Mouse (Mus musculus): ENCODE measurements around the gene Gm14435. TPM values are rescaled to one million over a fixed set of nuclear protein-coding genes. Genes with fewer than 3 reads are reported as not detected.
"Not testable (repeated sequence)": the region's sequence is repeated elsewhere in the genome, so short reads cannot be mapped to it uniquely, and the experiment has no call there.

The Gm14435 gene
- 12.2 and 13.7 TPM in 2 replicates for polyA plus RNA-seq (2015; fragmentation: Nextera tagmentation; extraction: Ambion mirVana)

GRCm38 (mm10) chr2:176423294-176423693, at the start of gene Gm14435:
TSS of gene Gm14435 (plus strand) at chr2:176423594.
- H3K4me2 ChIP-seq; H3K27me3 ChIP-seq; H3K9me3 ChIP-seq; H3K4me1 ChIP-seq; H3K9ac ChIP-seq; H3K27ac ChIP-seq; H3K36me3 ChIP-seq; ATAC-seq (ENCODE audit: insufficient number of reproducible peaks, low FRiP score, low TSS enrichment, low read depth); H3K4me3 ChIP-seq: not testable (repeated sequence)
- WGBS, result no CpG with 5 or more reads among the region's 6 CpGs

Other genes starting within 250 kb of the Gm14435 start
- 5.6 and 8.7 TPM in 2 replicates for gene 2210418O10Rik, start 197.0 kb upstream of the Gm14435 start, polyA plus RNA-seq (2015; fragmentation: Nextera tagmentation; extraction: Ambion mirVana)
- not detected in 2 replicates for gene Gm11009, start 104.1 kb upstream of the Gm14435 start, polyA plus RNA-seq (2015; fragmentation: Nextera tagmentation; extraction: Ambion mirVana)
- gene Gm14434, start 63.2 kb downstream of the Gm14435 start, polyA plus RNA-seq (2015; fragmentation: Nextera tagmentation; extraction: Ambion mirVana), result 1.9 and 8.7 TPM in 2 replicates
- gene Zfp967, start 97.5 kb downstream of the Gm14435 start, polyA plus RNA-seq (2015; fragmentation: Nextera tagmentation; extraction: Ambion mirVana), result not detected in 2 replicates
- gene Gm14308, start 212.8 kb downstream of the Gm14435 start, polyA plus RNA-seq (2015; fragmentation: Nextera tagmentation; extraction: Ambion mirVana), result 15.3 and 18.7 TPM in 2 replicates
- gene Zfp973, start 246.9 kb downstream of the Gm14435 start, polyA plus RNA-seq (2015; fragmentation: Nextera tagmentation; extraction: Ambion mirVana), result 8.8 and 9.1 TPM in 2 replicates